Mouse (Mus musculus): ENCODE measurements around the gene Scn4b. TPM values are rescaled to one million over a fixed set of nuclear protein-coding genes. Genes with fewer than 3 reads are reported as not detected.

Scn4b gene
- polyA plus RNA-seq, 1 experiment from 2014 or later: not detected

DNA sequence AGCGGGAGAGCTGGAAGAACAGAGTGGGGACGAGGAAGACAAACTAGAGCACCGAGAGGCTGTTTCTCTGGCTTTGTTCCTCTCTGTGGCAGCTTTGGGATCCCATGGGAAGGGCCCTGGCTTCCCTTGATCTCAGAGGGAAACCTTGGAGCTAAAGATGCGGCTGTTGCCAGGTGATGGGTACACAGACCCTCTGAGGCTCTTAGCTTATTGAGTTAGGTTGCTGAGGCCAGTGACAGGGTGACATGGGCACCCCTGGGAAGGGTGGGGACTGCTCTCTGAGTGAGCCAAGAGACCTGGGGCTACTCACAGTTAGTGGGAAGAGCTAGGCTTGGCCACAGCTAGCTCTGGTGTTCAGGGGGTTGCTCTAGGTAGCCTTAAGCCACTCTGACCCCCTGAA lies 57.3 kb downstream of the Scn4b start:
- in situ Hi-C loops (cut with MboI; ENCODE audit: low pct_unique_long_range_greater_than_20kb): no loop called here
- ChIA-PET POLR2A (no interaction called here), CTCF (no interaction called here)
- DNase-seq (ENCODE audit: low read depth, low spot score) (no peak), ATAC-seq (no peak)
- no peak for TF ChIP-seq CTCF (IDR thresholded peaks at IDR 0.05)
- peaks cover 14% of the 10 kb centered on the region for H3K27me3 ChIP-seq

DNA sequence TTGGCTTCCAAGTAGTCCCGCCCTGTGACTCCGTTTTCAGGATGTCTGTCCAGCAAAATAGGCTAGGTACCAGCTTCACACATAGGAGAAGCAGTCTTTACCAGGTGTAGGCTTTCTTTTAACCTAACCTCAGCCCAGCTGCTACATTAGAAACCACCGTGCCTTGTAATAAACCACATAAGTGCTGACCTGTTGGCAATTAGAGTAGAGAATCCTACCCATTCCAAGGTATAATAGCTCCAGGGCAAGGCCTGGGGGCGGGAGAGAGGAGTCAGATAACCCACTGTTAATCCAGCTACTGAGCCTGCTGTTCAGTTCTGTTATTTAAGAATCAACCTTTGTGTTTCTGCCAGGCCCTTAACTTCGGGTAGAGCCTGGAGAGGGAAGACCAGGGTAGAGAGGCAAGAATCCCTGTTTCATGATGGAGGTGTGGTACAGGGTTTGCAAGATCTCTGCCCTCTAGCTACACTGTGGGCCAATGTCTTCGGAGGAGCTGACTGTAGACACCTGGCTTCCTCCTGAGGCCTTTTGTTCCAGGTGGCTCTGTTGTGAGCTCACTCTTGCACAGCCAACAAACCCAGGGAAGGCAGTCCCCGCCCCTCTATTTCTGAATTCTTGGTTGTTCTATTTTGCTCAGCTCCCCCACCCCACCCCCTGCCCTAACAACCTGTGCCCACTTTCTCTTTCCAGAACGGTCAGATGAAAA lies 58.1 kb downstream of the Scn4b start:
- TF ChIP-seq CTCF (IDR thresholded peaks at IDR 0.05): no peak
- in situ Hi-C loops (cut with MboI; ENCODE audit: low pct_unique_long_range_greater_than_20kb): no loop called here

DNA sequence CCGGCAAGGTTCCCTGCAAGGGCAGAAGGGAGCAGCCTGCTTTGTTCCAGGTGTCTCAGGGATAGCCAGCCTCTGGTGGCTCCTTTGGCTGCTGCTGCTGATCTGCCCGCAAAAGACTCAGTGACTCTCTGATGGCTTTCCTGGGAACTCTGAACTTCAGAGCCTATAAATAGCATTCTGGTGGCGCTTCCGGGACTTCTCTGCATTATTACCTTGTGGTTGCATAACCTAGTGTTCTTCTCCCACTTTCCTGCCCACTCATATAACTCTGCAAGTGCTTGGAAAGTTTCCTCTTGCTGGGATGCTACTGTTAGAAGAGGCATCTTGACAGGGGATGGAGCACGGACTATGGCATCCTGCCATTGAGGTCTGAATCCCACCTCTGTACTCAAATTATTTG lies 59.4 kb downstream of the Scn4b start:
- DNase-seq (ENCODE audit: low read depth, low spot score): no peak
- POLR2A ChIA-PET: interaction anchor here (0.7 kb wide), 1 partner anchor 1563 kb away, joined by 3 read pairs; no protein-coding TSS in a partner anchor
- peaks cover 27% of the 10 kb centered on the region for H3K27me3 ChIP-seq
- in situ Hi-C loops (cut with MboI; ENCODE audit: low pct_unique_long_range_greater_than_20kb): no loop called here
- CTCF ChIA-PET: no interaction called here
- TF ChIP-seq CTCF (IDR thresholded peaks at IDR 0.05): no peak
- no peak for ATAC-seq

More for the DNA sequence above, 58.1 kb downstream of the Scn4b start:
- no peak for DNase-seq (ENCODE audit: low read depth, low spot score)
- no peak for ATAC-seq
- peaks cover 18% of the 10 kb centered on the region for H3K27me3 ChIP-seq
- ChIA-PET CTCF (interaction anchor here (1.0 kb wide), 1 partner anchor 221 kb away, joined by 3 read pairs; no protein-coding TSS in a partner anchor), POLR2A (interaction anchor here (0.6 kb wide), 1 partner anchor 328 kb away, joined by 3 read pairs; no protein-coding TSS in a partner anchor)

DNA sequence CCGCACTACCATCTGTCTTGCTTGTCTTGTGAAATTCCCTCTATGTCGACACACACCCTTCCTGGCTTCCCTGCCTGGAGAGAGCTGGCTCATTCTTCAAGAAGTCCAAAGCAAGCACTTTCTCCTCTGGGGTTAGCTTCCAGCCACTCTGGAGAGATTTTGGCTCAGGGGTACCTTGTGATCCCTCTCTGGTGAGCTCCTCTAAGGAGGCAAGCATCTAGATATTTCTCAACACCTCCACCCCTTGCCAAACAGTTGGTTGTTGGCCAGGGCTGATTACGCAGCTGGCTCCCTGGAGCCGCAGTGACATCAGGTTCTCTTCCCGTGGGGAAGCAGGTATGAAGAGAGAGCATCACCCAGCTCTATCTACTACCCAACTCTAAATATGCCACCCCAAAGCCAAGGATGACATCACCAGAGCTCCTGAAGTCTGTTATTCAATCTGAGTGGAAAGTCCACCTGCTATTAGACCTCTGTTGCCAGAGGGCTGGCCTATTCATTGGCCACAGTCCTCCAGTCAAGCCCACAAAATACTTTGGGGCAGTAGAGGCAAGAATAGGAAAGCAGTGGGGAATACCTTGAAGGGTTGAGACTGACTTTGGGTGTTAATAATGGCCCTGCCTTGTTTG lies 63.2 kb downstream of the Scn4b start:
- peaks cover 24% of the 10 kb centered on the region for H3K27me3 ChIP-seq
- no peak for TF ChIP-seq CTCF (IDR thresholded peaks at IDR 0.05)
- CTCF ChIA-PET: no interaction called here
- in situ Hi-C loops (cut with MboI; ENCODE audit: low pct_unique_long_range_greater_than_20kb): no loop called here
- POLR2A ChIA-PET: no interaction called here
- ATAC-seq: no peak
- no peak for DNase-seq (ENCODE audit: low read depth, low spot score)

DNA sequence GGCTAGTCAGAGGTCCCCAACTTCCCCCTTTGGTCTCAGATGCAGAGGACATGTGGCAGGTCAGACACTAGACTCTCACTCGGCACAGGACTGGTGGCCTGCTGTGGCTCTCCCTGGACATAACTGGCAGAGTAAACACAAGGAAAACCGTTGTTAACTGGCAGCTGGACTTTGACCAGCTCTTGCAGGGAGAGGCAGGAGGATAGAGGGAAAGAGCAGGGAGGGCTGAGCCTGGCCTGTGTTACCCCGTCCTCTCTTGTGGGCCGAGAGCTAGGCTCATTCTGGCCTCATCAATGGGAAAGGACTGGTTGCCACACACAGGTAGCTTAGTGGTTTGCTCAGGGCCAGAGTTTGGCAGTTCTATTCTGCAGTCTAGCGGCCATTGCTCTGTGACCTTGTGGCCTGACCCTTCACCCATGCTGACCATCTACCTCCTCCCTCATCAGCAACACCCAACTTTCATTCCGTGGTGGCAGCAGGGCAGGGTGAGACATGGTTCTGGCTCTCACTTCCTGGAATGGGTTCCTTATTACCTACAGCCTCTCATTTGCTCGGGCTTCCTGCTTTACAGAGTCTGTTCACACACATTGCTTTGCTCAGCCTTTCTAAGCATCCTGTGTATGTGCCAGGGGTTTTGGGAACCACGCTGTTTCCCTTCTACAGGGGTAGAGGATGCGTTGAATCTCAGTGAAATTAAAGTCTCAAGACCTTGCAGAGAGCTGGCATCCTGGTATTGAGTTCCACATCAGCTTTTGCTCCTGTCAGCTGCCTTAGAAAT lies 64.0 kb downstream of the Scn4b start:
- ChIA-PET POLR2A (no interaction called here), CTCF (no interaction called here)
- ATAC-seq (no peak), DNase-seq (ENCODE audit: low read depth, low spot score) (no peak)
- no peak for TF ChIP-seq CTCF (IDR thresholded peaks at IDR 0.05)
- in situ Hi-C loops (cut with MboI; ENCODE audit: low pct_unique_long_range_greater_than_20kb): no loop called here
- peaks cover 22% of the 10 kb centered on the region for H3K27me3 ChIP-seq

Other genes with a start within 250 kb of the Scn4b start
- 440 TPM for gene Atp5l, start 217.7 kb upstream of the Scn4b start, polyA plus RNA-seq (2021)
- 44.1 TPM for gene Ube4a, start 172.8 kb upstream of the Scn4b start, polyA plus RNA-seq (2021)
- not detected for gene Cd3g, start 158.0 kb upstream of the Scn4b start, polyA plus RNA-seq (2021)
- gene Cd3d, start 156.6 kb upstream of the Scn4b start, polyA plus RNA-seq (2021): not detected
- not detected for gene Cd3e, start 128.8 kb upstream of the Scn4b start, polyA plus RNA-seq (2021)
- not detected for gene Mpzl2, start 98.6 kb upstream of the Scn4b start, polyA plus RNA-seq (2021)
- gene Mpzl3, start 83.2 kb upstream of the Scn4b start, polyA plus RNA-seq (2021): 3.1 TPM
- not detected for gene Jaml, start 59.2 kb upstream of the Scn4b start, polyA plus RNA-seq (2021)
- gene Scn2b, start 20.6 kb upstream of the Scn4b start, polyA plus RNA-seq (2021): not detected
- gene BC049352, start 43.6 kb downstream of the Scn4b start, polyA plus RNA-seq (2021): not detected
- gene Tmprss4, start 65.7 kb downstream of the Scn4b start, polyA plus RNA-seq (2021): not detected
- gene Il10ra, start 130.8 kb downstream of the Scn4b start, polyA plus RNA-seq (2021): not detected
- gene Tmprss13, start 180.7 kb downstream of the Scn4b start, polyA plus RNA-seq (2021): not detected
- 0.03 TPM for gene Fxyd6, start 231.8 kb downstream of the Scn4b start, polyA plus RNA-seq (2021)

Data from Patski (cell line).